Mouse (Mus musculus) embryo, embryonic 10.5 days (tissue): Measurements from ENCODE around the gene Arhgef28.
A peak's percentile ranks its signal among the peaks of the same experiment; 100 is the strongest.
"Not testable (repeated sequence)": the region's sequence is repeated elsewhere in the genome, so short reads cannot be mapped to it uniquely, and the experiment has no call there.

Source experiments
- DNase-seq: peaks from one replicate; pipeline ENCODE4 v3.0.0-alpha.2; 2015; ENCODE audit warnings: low spot score

Arhgef28 gene

GRCm38 (mm10) chr13:98124113-98124745 is 82.0 kb downstream of the Arhgef28 start:
- no peak for DNase-seq

- no peak for DNase-seq
These were observed 83.5 kb downstream of the Arhgef28 start for GRCm38 (mm10) chr13:98122766-98123165.

- DNase-seq: no peak
These were observed 84.2 kb downstream of the Arhgef28 start for GRCm38 (mm10) chr13:98121993-98122392.

GRCm38 (mm10) chr13:98121124-98121470 is 85.1 kb downstream of the Arhgef28 start:
- no peak for DNase-seq

GRCm38 (mm10) chr13:98120356-98121123 is 85.7 kb downstream of the Arhgef28 start:
- DNase-seq: peak; percentile 10

- no peak for DNase-seq
These were observed 87.9 kb downstream of the Arhgef28 start for GRCm38 (mm10) chr13:98118291-98118690.

GRCm38 (mm10) chr13:98117566-98118254 is 88.5 kb downstream of the Arhgef28 start:
- DNase-seq: no peak

GRCm38 (mm10) chr13:98115650-98116049 is 90.6 kb downstream of the Arhgef28 start:
- no peak for DNase-seq

- no peak for DNase-seq
These were observed 91.2 kb downstream of the Arhgef28 start for GRCm38 (mm10) chr13:98115051-98115450.

- no peak for DNase-seq
These were observed 93.3 kb downstream of the Arhgef28 start for GRCm38 (mm10) chr13:98112812-98113503.

GRCm38 (mm10) chr13:98111531-98111930 is 94.7 kb downstream of the Arhgef28 start:
- DNase-seq: no peak

GRCm38 (mm10) chr13:98111021-98111420 is 95.2 kb downstream of the Arhgef28 start:
- DNase-seq: no peak

- DNase-seq: not testable (repeated sequence)
These were observed 97.8 kb downstream of the Arhgef28 start for GRCm38 (mm10) chr13:98108481-98108880.

- no peak for DNase-seq
These were observed 98.6 kb downstream of the Arhgef28 start for GRCm38 (mm10) chr13:98107621-98108020.

GRCm38 (mm10) chr13:98095966-98096365 is 110.3 kb downstream of the Arhgef28 start:
- DNase-seq: no peak

- peak; percentile 9 for DNase-seq
These were observed 111.9 kb downstream of the Arhgef28 start for GRCm38 (mm10) chr13:98094332-98094731.

- no peak for DNase-seq
These were observed 112.8 kb downstream of the Arhgef28 start for GRCm38 (mm10) chr13:98093483-98093882.

- DNase-seq: no peak
These were observed 113.8 kb downstream of the Arhgef28 start for GRCm38 (mm10) chr13:98092354-98093002.

- no peak for DNase-seq
These were observed 126.6 kb downstream of the Arhgef28 start for GRCm38 (mm10) chr13:98079640-98080039.

- DNase-seq: no peak
These were observed 128.0 kb downstream of the Arhgef28 start for GRCm38 (mm10) chr13:98078251-98078650.

GRCm38 (mm10) chr13:98077216-98077615 is 129.0 kb downstream of the Arhgef28 start:
- no peak for DNase-seq

- no peak for DNase-seq
These were observed 131.4 kb downstream of the Arhgef28 start for GRCm38 (mm10) chr13:98074871-98075270.
